Mouse (Mus musculus) forebrain, embryonic 14.5 days (tissue): Measurements from ENCODE around the gene Olfr945. TPM values are rescaled to one million over a fixed set of nuclear protein-coding genes. Genes with fewer than 3 reads are reported as not detected.

Experiments
- ATAC-seq: fragments of 200-750 bp; cut with Nextera tagmentation; 2 replicates; pipeline ENCODE4 v1.8.0; 2017; ENCODE audit warnings: mild to moderate bottlenecking, moderate library complexity
- DNase-seq: peaks from one replicate; pipeline ENCODE4 v3.0.0-alpha.2; 2015; ENCODE audit warnings: low spot score
- H3K27ac ChIP-seq: fragments of 300-500 bp; sonication (generic); 2 replicates; pipeline ENCODE4 v1.5.1; 2014; ENCODE audit warnings: low read depth, mild to moderate bottlenecking, control low read depth, low read length, moderate library complexity
- H3K27me3 ChIP-seq: fragments of 300-500 bp; sonication (generic); replicated peaks from 2 replicates; pipeline ENCODE4 v1.6.1; 2014; ENCODE audit warnings: low read length, control low read depth, mixed read lengths; ENCODE audit not compliant: control insufficient read depth, insufficient read depth
- H3K36me3 ChIP-seq: fragments of 300-500 bp; sonication (generic); 2 replicates; pipeline ENCODE4 v1.6.1; 2014; ENCODE audit warnings: low read length, control low read depth; ENCODE audit not compliant: control insufficient read depth, insufficient read depth
- H3K4me1 ChIP-seq: fragments of 300-500 bp; sonication (generic); 2 replicates; pipeline ENCODE4 v1.6.1; 2014; ENCODE audit warnings: antibody characterized with exemption, low read length, control low read depth; ENCODE audit not compliant: control insufficient read depth, insufficient read depth
- H3K4me2 ChIP-seq: fragments of 300-500 bp; sonication (generic); 2 replicates; pipeline ENCODE4 v1.6.1; 2014; ENCODE audit warnings: mild to moderate bottlenecking, control low read depth, low read length
- H3K4me3 ChIP-seq: fragments of 300-500 bp; sonication (generic); 2 replicates; pipeline ENCODE4 v1.5.1; 2014; ENCODE audit warnings: low read depth, low read length, control low read depth
- H3K9ac ChIP-seq: fragments of 300-500 bp; sonication (generic); 2 replicates; pipeline ENCODE4 v1.6.1; 2014; ENCODE audit warnings: mild to moderate bottlenecking, low read length, control low read depth, moderate library complexity
- H3K9me3 ChIP-seq: fragments of 300-500 bp; sonication (generic); replicated peaks from 2 replicates; pipeline ENCODE4 v1.6.1; 2016; ENCODE audit warnings: low read length, control low read depth, mixed read lengths; ENCODE audit not compliant: control insufficient read depth
- WGBS: fragments of 180-500 bp; shearing (Covaris S2); extraction: QIAGEN DNeasy Blood & Tissue Kit; methylation state at CpG from one replicate; pipeline ENCODE4 v1.1.7; 2014; 5-methylcytosine and 5-hydroxymethylcytosine counted together
- polyA plus RNA-seq: library from polyadenylated mRNA; unstranded; fragments of >200 nt; fragmentation: Nextera tagmentation; extraction: Ambion mirVana; gene quantifications from 2 replicates; pipeline ENCODE4 v1.2.1, GENCODE M21; 2014

Gene Olfr945
- not detected in 2 replicates for polyA plus RNA-seq

DNA sequence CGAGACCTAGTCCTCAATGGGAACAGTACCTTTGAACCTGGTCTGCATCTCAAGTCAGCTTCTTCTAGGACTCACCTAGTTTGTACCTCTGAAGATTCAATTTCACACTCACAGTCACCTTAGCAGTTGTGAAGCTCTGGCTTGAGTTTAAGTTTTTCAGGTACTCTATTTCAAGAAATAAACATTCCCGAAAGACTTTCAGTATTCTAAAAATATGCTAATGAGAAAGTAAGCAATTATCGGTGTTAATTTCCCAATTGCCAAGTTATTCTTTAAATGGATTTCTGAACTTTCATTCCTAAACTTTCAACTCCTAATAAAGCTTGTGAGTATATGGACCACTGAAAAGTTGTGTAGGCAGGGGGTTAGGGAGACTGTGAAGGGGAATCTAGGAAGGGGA lies at the start of gene Olfr945:
Gene Olfr945 (minus strand): TSS at position 101 of the 400 bp plus-strand sequence.
- Histone ChIP-seq H3K9ac (no peak within 1 kb of the TSS), H3K9me3 (no peaks in the 10 kb centered on the region), H3K36me3 (no peaks in the 10 kb centered on the region), H3K4me3 (no peak within 1 kb of the TSS), H3K4me2 (no peak within 1 kb of the TSS), H3K27ac (no peak within 1 kb of the TSS), H3K27me3 (no peaks in the 10 kb centered on the region), H3K4me1 (no peaks in the 10 kb centered on the region)
- no peak for ATAC-seq
- no peak for DNase-seq
- WGBS, result 88% methylated on average over 3 of the region's 3 CpGs

DNA sequence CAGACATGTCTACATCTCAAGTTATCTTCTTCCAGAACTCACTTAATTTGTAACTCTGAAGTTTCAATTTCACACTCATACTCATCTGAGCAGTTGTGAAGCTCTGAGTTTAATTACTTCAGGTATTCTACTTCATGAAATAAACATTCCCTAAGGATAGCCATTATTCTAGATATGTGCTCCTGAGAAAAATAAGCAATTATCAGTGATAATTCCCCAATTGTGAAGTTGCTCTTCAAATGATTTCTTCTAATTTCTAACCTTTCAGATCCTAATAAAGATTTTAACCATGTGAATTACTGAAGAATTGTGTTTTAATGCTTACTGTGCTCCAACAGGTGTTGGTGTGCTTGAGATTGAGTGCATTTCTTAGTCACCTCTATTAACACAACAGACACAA lies 49.3 kb upstream of the Olfr945 start, which contains the start of gene Olfr948:
Gene Olfr948 (minus strand): TSS at position 101 of the 400 bp plus-strand sequence.
- H3K9me3 ChIP-seq, result no peaks in the 10 kb centered on the region
- no peak for DNase-seq
- H3K27me3 ChIP-seq, result no peaks in the 10 kb centered on the region
- no peaks in the 10 kb centered on the region for H3K36me3 ChIP-seq
- ATAC-seq, result no peak
- H3K9ac ChIP-seq, result no peak within 1 kb of the TSS
- H3K4me1 ChIP-seq, result no peaks in the 10 kb centered on the region
- H3K4me3 ChIP-seq, result no peak within 1 kb of the TSS
- H3K27ac ChIP-seq, result no peak within 1 kb of the TSS
- no peak within 1 kb of the TSS for H3K4me2 ChIP-seq

DNA sequence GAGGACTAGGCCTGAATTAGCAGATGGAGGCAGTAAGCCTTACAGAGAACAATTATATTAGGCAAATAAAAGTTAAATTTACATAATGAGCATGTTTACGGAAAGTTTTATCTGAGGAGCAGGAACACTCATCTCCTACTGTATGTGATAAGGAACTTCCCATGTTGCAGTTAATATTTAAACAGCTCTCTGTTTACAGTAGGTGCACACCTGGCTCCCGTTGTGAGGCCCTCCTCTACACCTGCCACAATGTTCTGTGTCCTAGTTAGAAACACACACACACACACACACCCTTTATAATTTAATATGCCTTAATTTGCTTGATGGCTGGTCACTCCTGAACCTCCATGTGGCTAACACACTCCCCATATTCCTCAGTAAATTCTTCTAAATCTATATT lies 10.5 kb upstream of the Olfr945 start:
- Histone ChIP-seq H3K9ac (no peak overlapping the region), H3K4me2 (no peak overlapping the region), H3K4me1 (no peaks in the 10 kb centered on the region), H3K36me3 (no peaks in the 10 kb centered on the region), H3K9me3 (no peaks in the 10 kb centered on the region), H3K4me3 (no peak overlapping the region), H3K27ac (no peak overlapping the region), H3K27me3 (no peaks in the 10 kb centered on the region)
- DNase-seq (no peak), ATAC-seq (no peak)
- WGBS, result 87% methylated on average over 2 of the region's 2 CpGs

DNA sequence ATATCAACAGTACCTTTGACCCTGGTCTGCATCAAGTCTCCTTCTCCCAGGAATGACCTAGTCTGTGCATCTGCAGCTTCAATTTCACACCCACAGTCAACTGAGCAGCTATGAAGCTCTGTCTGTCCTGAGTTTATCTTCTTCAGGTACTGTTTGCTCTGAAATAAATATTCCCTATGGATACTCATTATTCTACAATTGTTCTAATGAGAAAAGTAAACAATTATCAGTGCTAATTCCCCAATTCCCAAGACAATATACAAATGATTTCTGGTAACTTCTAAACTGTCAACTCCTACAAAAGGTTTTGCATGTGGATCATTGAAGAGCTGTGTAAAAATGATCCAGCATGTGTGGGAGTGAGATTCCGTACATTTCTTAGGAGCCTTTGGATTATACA lies 26.7 kb downstream of the Olfr945 start, which contains the start of gene Olfr1537:
Gene Olfr1537 (minus strand): TSS at position 101 of the 400 bp plus-strand sequence.
- Histone ChIP-seq H3K36me3 (no peaks in the 10 kb centered on the region), H3K4me2 (no peak within 1 kb of the TSS), H3K9me3 (no peaks in the 10 kb centered on the region), H3K4me3 (no peak within 1 kb of the TSS), H3K27me3 (no peaks in the 10 kb centered on the region), H3K9ac (no peak within 1 kb of the TSS), H3K4me1 (no peaks in the 10 kb centered on the region), H3K27ac (no peak within 1 kb of the TSS)
- no peak for DNase-seq
- ATAC-seq, result no peak
- 79% methylated on average over 1 of the region's 1 CpGs for WGBS

Other genes starting within 250 kb of the Olfr945 start
- gene Olfr937, start 211.9 kb downstream of the Olfr945 start, polyA plus RNA-seq, result not detected in 2 replicates
- not detected in 2 replicates for gene Olfr938, start 197.9 kb downstream of the Olfr945 start, polyA plus RNA-seq
- gene Olfr27, start 148.7 kb downstream of the Olfr945 start, polyA plus RNA-seq, result not detected in 2 replicates
- not detected in 2 replicates for gene Olfr943, start 110.5 kb downstream of the Olfr945 start, polyA plus RNA-seq
- not detected in 2 replicates for gene Olfr944, start 74.9 kb downstream of the Olfr945 start, polyA plus RNA-seq
- gene Olfr1537, start 26.8 kb downstream of the Olfr945 start, polyA plus RNA-seq, result not detected in 2 replicates
- gene Olfr948, start 49.2 kb upstream of the Olfr945 start, polyA plus RNA-seq, result not detected in 2 replicates
- not detected in 2 replicates for gene Olfr951, start 110.6 kb upstream of the Olfr945 start, polyA plus RNA-seq
- gene Olfr952, start 150.3 kb upstream of the Olfr945 start, polyA plus RNA-seq, result not detected in 2 replicates
- not detected in 2 replicates for gene Olfr954, start 179.9 kb upstream of the Olfr945 start, polyA plus RNA-seq
- gene Olfr955, start 195.1 kb upstream of the Olfr945 start, polyA plus RNA-seq, result not detected in 2 replicates
- gene Olfr44, start 217.2 kb upstream of the Olfr945 start, polyA plus RNA-seq, result not detected in 2 replicates
- not detected in 2 replicates for gene Olfr957, start 239.0 kb upstream of the Olfr945 start, polyA plus RNA-seq